ENCODE assay signal across 32 mouse cellular contexts in the genomic region with DNA sequence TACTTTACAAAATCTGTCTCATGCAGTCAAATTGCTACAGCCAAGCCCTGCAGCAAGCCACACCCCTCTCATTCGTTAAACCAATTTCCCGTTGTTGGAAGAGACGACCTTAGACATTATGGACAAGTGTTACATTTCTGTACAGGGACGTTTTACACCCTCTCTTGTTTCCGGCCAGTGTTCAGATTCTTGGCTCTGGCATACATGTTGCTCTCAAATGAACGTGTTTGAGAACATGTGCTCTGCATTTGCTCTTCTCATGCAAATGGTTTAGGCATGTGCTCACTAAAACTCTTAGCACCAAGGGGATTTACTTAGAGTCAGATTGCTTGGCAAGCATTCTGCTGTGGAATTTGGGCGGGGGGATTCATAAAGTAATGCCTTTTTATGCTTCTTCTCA.
DNase-seq lines count a peak whose midpoint lies in the region; ATAC-seq and TF ChIP-seq lines count a peak whose summit lies in the region.
"Had no signal": no experiment of that assay in that cellular context is flagged by ENCODE, and none has a peak within 500 bp of the region (broad histone marks: within the 10 kb centered on the region; RNA-seq: fewer than 3 reads in every experiment).

No protein-coding gene starts in this region.

- no peaks in the 10 kb centered on the region for H3K9me3 ChIP-seq in embryonic facial prominence, embryonic 11.5 days (replicated peaks; ENCODE audit: control insufficient read depth, low read length)
- no peaks in the 10 kb centered on the region for H3K9me3 ChIP-seq in embryonic facial prominence, embryonic 10.5 days
- no peaks in the 10 kb centered on the region for H3K9me3 ChIP-seq in lung, embryonic 14.5 days (ENCODE audit: low read depth, low read length)
- no peaks in the 10 kb centered on the region for H3K9me3 ChIP-seq in embryonic facial prominence, embryonic 14.5 days (ENCODE audit: control insufficient read depth, low read length)
- no peaks in the 10 kb centered on the region for H3K9me3 ChIP-seq in limb, embryonic 15.5 days
- H3K9me3 ChIP-seq in forebrain, embryonic 12.5 days, result no peaks in the 10 kb centered on the region
- H3K9me3 ChIP-seq: forebrain, embryonic 13.5 days; liver, embryonic 12.5 days; midbrain, embryonic 12.5 days; neural tube, embryonic 13.5 days had no signal

- H3K4me2 ChIP-seq in embryonic facial prominence, embryonic 11.5 days (ENCODE audit: low read depth, low read length), result no peak overlapping the region
- no peak overlapping the region for H3K4me2 ChIP-seq in lung, embryonic 14.5 days
- peak overlapping the region; percentile 37; the same call in 1 of the 2 replicates for H3K4me2 ChIP-seq in embryonic facial prominence, embryonic 14.5 days (ENCODE audit: low read depth, low read length)
- 0 out of 2 replicates have a peak overlapping the region, but pooled peaks have one; percentile 8 for H3K4me2 ChIP-seq in limb, embryonic 15.5 days
- H3K4me2 ChIP-seq in forebrain, embryonic 12.5 days, result no peak overlapping the region
- H3K4me2 ChIP-seq: forebrain, embryonic 13.5 days; heart, embryonic 12.5 days; hindbrain, embryonic 14.5 days; liver, embryonic 12.5 days; midbrain, embryonic 12.5 days; neural tube, embryonic 13.5 days had no signal

- H3K4me3 ChIP-seq in embryonic facial prominence, embryonic 11.5 days (ENCODE audit: low read depth, low read length), result no peak overlapping the region
- no peak overlapping the region for H3K4me3 ChIP-seq in embryonic facial prominence, embryonic 10.5 days
- no peak overlapping the region for H3K4me3 ChIP-seq in lung, embryonic 14.5 days (ENCODE audit: low read depth, low read length)
- no peak overlapping the region for H3K4me3 ChIP-seq in embryonic facial prominence, embryonic 14.5 days (ENCODE audit: low read depth, low read length)
- no peak overlapping the region for H3K4me3 ChIP-seq in limb, embryonic 15.5 days
- H3K4me3 ChIP-seq in forebrain, embryonic 12.5 days (replicated peaks), result no peak overlapping the region
- H3K4me3 ChIP-seq: erythroblast, embryonic 14.5 days; forebrain, embryonic 13.5 days; heart, adult 2 months; heart, embryonic 12.5 days; liver, embryonic 12.5 days; megakaryocyte, embryonic 14.5 days; midbrain, embryonic 12.5 days; neural tube, embryonic 13.5 days had no signal

- H3K36me3 ChIP-seq in embryonic facial prominence, embryonic 11.5 days (replicated peaks; ENCODE audit: control insufficient read depth, insufficient read depth, low read depth, low read length), result no peaks in the 10 kb centered on the region
- H3K36me3 ChIP-seq in embryonic facial prominence, embryonic 10.5 days (replicated peaks), result no peaks in the 10 kb centered on the region
- H3K36me3 ChIP-seq in lung, embryonic 14.5 days (ENCODE audit: insufficient read depth), result no peaks in the 10 kb centered on the region
- H3K36me3 ChIP-seq in embryonic facial prominence, embryonic 14.5 days (ENCODE audit: control insufficient read depth, insufficient read depth, low read length), result no peaks in the 10 kb centered on the region
- H3K36me3 ChIP-seq in limb, embryonic 15.5 days, result no peaks in the 10 kb centered on the region
- no peaks in the 10 kb centered on the region for H3K36me3 ChIP-seq in forebrain, embryonic 12.5 days (replicated peaks)
- H3K36me3 ChIP-seq: heart, embryonic 12.5 days; liver, embryonic 12.5 days; midbrain, embryonic 12.5 days; neural tube, embryonic 13.5 days had no signal

- H3K9ac ChIP-seq in embryonic facial prominence, embryonic 11.5 days (replicated peaks; ENCODE audit: low read length), result no peak overlapping the region
- H3K9ac ChIP-seq in lung, embryonic 14.5 days, result no peak overlapping the region
- H3K9ac ChIP-seq in embryonic facial prominence, embryonic 14.5 days (ENCODE audit: low read depth, low read length), result no peak overlapping the region
- no peak overlapping the region for H3K9ac ChIP-seq in limb, embryonic 15.5 days
- no peak overlapping the region for H3K9ac ChIP-seq in forebrain, embryonic 12.5 days
- H3K9ac ChIP-seq: forebrain, embryonic 13.5 days; heart, embryonic 12.5 days; hindbrain, embryonic 14.5 days; liver, embryonic 12.5 days; liver, postnatal 0 days; midbrain, embryonic 12.5 days; neural tube, embryonic 13.5 days had no signal

- ATAC-seq in embryonic facial prominence, embryonic 11.5 days (replicated peaks; ENCODE audit: insufficient number of reproducible peaks, low FRiP score, low TSS enrichment, low read depth), result no peak
- no peak for ATAC-seq in lung, embryonic 14.5 days (ENCODE audit: insufficient read depth)
- ATAC-seq in embryonic facial prominence, embryonic 14.5 days (ENCODE audit: low read depth), result peak; percentile 87
- ATAC-seq in limb, embryonic 15.5 days (ENCODE audit: insufficient number of reproducible peaks, low FRiP score, low TSS enrichment, low read depth), result peak; percentile 90
- ATAC-seq in forebrain, embryonic 12.5 days (ENCODE audit: low FRiP score), result no peak
- ATAC-seq: forebrain, embryonic 13.5 days; liver, embryonic 12.5 days; liver, postnatal 0 days had no signal

- peak; percentile 32 for DNase-seq in embryonic facial prominence, embryonic 11.5 days (ENCODE audit: low spot score)
- DNase-seq in embryonic facial prominence, embryonic 10.5 days (ENCODE audit: low spot score), result no peak
- peak; percentile 37 for DNase-seq in lung, embryonic 14.5 days
- DNase-seq in lung, adult 18-20 months, result no peak
- peak; percentile 96 for DNase-seq in embryonic facial prominence, embryonic 14.5 days (ENCODE audit: low spot score)
- DNase-seq in Muller cell, postnatal 12 days (ENCODE audit: inconsistent ontology term), result no peak
- DNase-seq: adrenal gland, postnatal 10 days; cerebellum, adult 11 months; cerebellum, adult 9-11 months; embryo, embryonic 11 days; gastrocnemius, postnatal 36 days; heart, adult 2 months; kidney, adult 11 months; kidney, postnatal 14 days; left cerebral cortex, postnatal 4 days; liver, postnatal 0 days; lung, postnatal 4 days; right cerebral cortex, postnatal 4 days; thymus, adult 18-20 months; thymus, postnatal 25 days had no signal

- 56% methylated on average over 7 of the region's 7 CpGs for WGBS in embryonic facial prominence, embryonic 11.5 days
- 72% methylated on average over 7 of the region's 7 CpGs for WGBS in embryonic facial prominence, embryonic 10.5 days
- 44% methylated on average over 7 of the region's 7 CpGs for WGBS in lung, embryonic 14.5 days
- 29% methylated on average over 7 of the region's 7 CpGs for WGBS in embryonic facial prominence, embryonic 14.5 days
- WGBS in limb, embryonic 15.5 days, result 18% methylated on average over 7 of the region's 7 CpGs
- 77% methylated on average over 7 of the region's 7 CpGs for WGBS in forebrain, embryonic 12.5 days

- H3K27me3 ChIP-seq in embryonic facial prominence, embryonic 11.5 days (ENCODE audit: control insufficient read depth, insufficient read depth, low read length), result no peaks in the 10 kb centered on the region
- H3K27me3 ChIP-seq in embryonic facial prominence, embryonic 10.5 days (replicated peaks; ENCODE audit: low read depth, poor library complexity, severe bottlenecking), result no peaks in the 10 kb centered on the region
- no peaks in the 10 kb centered on the region for H3K27me3 ChIP-seq in lung, embryonic 14.5 days (ENCODE audit: insufficient read depth, low read length)
- H3K27me3 ChIP-seq in embryonic facial prominence, embryonic 14.5 days (replicated peaks; ENCODE audit: control insufficient read depth, insufficient read depth, low read length), result no peaks in the 10 kb centered on the region
- no peaks in the 10 kb centered on the region for H3K27me3 ChIP-seq in limb, embryonic 15.5 days
- no peaks in the 10 kb centered on the region for H3K27me3 ChIP-seq in forebrain, embryonic 12.5 days
- H3K27me3 ChIP-seq: CH12.LX; forebrain, embryonic 13.5 days; liver, embryonic 12.5 days; megakaryocyte, embryonic 14.5 days; midbrain, embryonic 12.5 days; neural tube, embryonic 13.5 days had no signal

- H3K27ac ChIP-seq in embryonic facial prominence, embryonic 11.5 days (replicated peaks; ENCODE audit: low read depth, low read length), result no peak overlapping the region
- no peak overlapping the region for H3K27ac ChIP-seq in embryonic facial prominence, embryonic 10.5 days (replicated peaks)
- H3K27ac ChIP-seq in lung, embryonic 14.5 days (ENCODE audit: low read depth), result no peak overlapping the region
- peak overlapping the region; percentile 71 for H3K27ac ChIP-seq in embryonic facial prominence, embryonic 14.5 days (replicated peaks; ENCODE audit: low read depth, low read length)
- H3K27ac ChIP-seq in limb, embryonic 15.5 days, result peak overlapping the region; percentile 68
- H3K27ac ChIP-seq in forebrain, embryonic 12.5 days, result no peak overlapping the region
- H3K27ac ChIP-seq: forebrain, embryonic 13.5 days; heart, adult 2 months; hindbrain, embryonic 14.5 days; liver, embryonic 12.5 days; midbrain, embryonic 12.5 days; neural tube, embryonic 13.5 days; stomach, postnatal 0 days had no signal

- no peaks in the 10 kb centered on the region for H3K4me1 ChIP-seq in embryonic facial prominence, embryonic 11.5 days (ENCODE audit: control insufficient read depth, insufficient read depth, low read length)
- H3K4me1 ChIP-seq in embryonic facial prominence, embryonic 10.5 days, result peaks cover 9% of the 10 kb centered on the region; the same call in 1 of the 2 replicates
- H3K4me1 ChIP-seq in lung, embryonic 14.5 days (ENCODE audit: insufficient read depth), result no peaks in the 10 kb centered on the region
- peaks cover 14% of the 10 kb centered on the region; the same call in 1 of the 2 replicates for H3K4me1 ChIP-seq in embryonic facial prominence, embryonic 14.5 days (ENCODE audit: control insufficient read depth, insufficient read depth, low read length)
- H3K4me1 ChIP-seq in limb, embryonic 15.5 days, result peaks cover 24% of the 10 kb centered on the region
- H3K4me1 ChIP-seq in forebrain, embryonic 12.5 days, result no peaks in the 10 kb centered on the region
- H3K4me1 ChIP-seq: forebrain, embryonic 13.5 days; liver, embryonic 12.5 days; megakaryocyte, embryonic 14.5 days; midbrain, embryonic 12.5 days had no signal

- TF ChIP-seq CTCF in lung, embryonic 14.5 days (IDR thresholded peaks at IDR 0.05; ENCODE audit: low read depth), result no peak

Comparison
In these comparisons a context has a peak if more than half of its experiments do, and no peak if none do; other contexts are left out.
1. ATAC-seq: peak in embryonic facial prominence, embryonic 14.5 days (single experiment) and limb, embryonic 15.5 days (single experiment); none in embryonic facial prominence, embryonic 11.5 days (single experiment), lung, embryonic 14.5 days (single experiment) and forebrain, embryonic 12.5 days (single experiment).
2. DNase-seq: peak in embryonic facial prominence, embryonic 11.5 days (single experiment), lung, embryonic 14.5 days (single experiment) and embryonic facial prominence, embryonic 14.5 days (single experiment); none in embryonic facial prominence, embryonic 10.5 days (single experiment), lung, adult 18-20 months (0 of 2) and Muller cell, postnatal 12 days (single experiment).
3. H3K27ac ChIP-seq: peak in embryonic facial prominence, embryonic 14.5 days (single experiment) and limb, embryonic 15.5 days (single experiment); none in embryonic facial prominence, embryonic 11.5 days (single experiment), embryonic facial prominence, embryonic 10.5 days (single experiment), lung, embryonic 14.5 days (single experiment) and forebrain, embryonic 12.5 days (single experiment).
4. H3K4me2 ChIP-seq: peak in embryonic facial prominence, embryonic 14.5 days (single experiment) and limb, embryonic 15.5 days (single experiment); none in embryonic facial prominence, embryonic 11.5 days (single experiment), lung, embryonic 14.5 days (single experiment) and forebrain, embryonic 12.5 days (single experiment).